Mouse (Mus musculus): ENCODE data around the gene Ocel1. TPM values are rescaled to one million over a fixed set of nuclear protein-coding genes. Genes with fewer than 3 reads are reported as not detected.

The Ocel1 gene
- total RNA-seq, 2 experiments from 2014 or later, result 6.0 to 8.4 TPM

DNA sequence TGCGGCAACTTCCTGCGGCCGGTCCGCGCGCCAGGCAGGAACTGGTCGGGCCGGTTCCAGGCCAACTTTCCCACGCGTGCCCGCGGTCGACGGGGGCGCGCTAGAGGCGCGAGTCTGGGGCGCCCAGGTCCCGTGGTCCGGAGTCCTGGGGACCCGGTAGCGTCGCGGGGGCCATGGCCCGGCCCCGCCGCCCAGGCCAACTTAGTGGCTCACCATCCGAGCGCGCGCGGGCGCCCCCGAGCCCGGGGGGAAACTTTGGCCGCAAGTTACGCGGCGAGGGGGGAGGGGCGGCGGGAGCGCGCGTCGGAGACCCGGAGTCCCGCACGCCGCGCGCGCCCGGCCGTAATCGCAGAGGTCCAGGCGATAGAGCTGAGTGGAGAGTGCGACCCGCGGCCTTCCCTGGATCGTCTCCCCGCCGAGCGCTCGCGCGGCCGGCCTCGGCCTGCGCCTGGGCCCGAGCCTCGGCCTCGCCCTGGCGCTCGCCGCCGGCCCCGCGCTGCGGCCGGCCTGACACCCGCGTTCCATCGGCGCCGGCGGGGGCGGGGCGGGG lies 10.4 kb downstream of the Ocel1 start, which contains the start of gene Nr2f6:
Nr2f6 (minus strand) TSS at position 540 of the 550 bp plus-strand sequence.
- peak within 1 kb of the TSS; percentile 93 for H3K27ac ChIP-seq
- no peak for TF ChIP-seq CTCF (IDR thresholded peaks at IDR 0.05)
- DNase-seq, result peak; percentile 81
- intact Hi-C loops (cut with DNase I), result no loop called here
- H3K4me3 ChIP-seq, result peak within 1 kb of the TSS; percentile 92

DNA sequence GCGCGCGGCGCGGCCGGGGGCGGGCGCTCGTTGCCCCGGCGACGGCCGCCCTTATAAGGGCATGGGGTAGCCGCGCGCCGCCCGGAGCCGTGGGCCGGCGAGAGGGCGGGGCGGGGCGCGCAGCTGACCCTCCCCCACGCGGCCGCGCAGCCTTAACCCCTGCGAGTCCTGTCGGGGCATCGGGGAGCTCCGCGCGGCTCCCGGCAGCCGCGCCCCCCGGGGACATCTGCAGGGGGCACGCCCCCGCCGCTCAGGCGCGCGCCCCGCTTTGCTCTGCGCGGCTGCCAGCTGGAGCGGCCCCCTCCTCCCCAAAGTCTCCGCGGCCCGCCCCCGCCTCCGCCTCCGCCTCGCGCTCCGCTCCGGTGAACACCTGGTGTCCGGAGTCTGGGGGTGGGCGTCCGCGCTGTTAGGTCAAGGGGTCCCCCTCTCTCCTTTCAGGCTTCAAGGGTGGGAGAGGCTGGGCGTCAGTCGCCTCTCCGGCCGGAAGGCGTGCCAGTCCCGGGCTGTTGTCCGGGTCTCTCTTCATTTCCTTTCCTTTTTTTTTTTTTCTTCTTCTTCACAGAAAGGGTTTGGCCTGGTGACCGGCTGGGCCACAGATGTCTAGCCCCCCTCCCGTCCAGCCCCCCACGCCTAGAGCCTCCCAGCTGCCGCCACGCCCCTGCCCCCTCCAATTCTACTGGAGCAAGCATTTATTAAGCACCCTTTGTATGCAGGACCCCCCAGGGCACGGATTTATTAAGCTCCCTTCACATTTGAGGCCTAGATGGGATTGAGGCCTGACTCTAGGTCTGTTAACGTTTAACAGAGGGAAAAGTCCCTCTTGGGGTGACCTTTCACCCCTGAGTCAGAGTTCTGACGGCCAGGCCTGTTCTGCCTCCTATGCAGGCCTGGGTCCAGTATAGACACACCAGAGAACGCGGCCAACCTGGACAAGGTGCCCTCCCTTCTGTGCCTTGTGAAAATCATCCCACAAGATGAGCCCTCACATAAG lies 11.2 kb downstream of the Ocel1 start:
- H3K4me3 ChIP-seq, result peak overlapping the region; percentile 92
- no peak for TF ChIP-seq CTCF (IDR thresholded peaks at IDR 0.05)
- DNase-seq, result peak; percentile 94
- intact Hi-C loops (cut with DNase I), result no loop called here
- peak overlapping the region; percentile 91 for H3K27ac ChIP-seq

DNA sequence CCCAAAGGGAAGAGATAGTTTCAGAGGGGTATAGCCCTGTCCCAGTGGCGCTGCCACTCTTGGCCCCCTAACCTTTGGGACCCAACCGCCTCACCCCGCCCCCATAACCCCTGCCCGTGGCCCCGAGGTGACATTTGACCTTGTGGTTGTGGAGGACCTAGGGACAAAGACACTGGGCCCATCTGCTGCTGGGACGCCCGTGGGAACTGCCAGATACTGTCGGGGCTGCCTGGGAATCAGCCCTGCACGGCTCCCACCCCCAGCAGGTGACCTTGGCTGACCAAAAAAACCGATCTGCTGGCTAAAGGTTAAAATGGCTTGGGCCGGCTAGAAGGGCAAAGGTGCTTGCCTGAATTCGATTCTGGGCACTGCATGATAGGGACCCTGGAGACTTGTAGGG lies 12.3 kb downstream of the Ocel1 start:
- Histone ChIP-seq H3K27ac (peak overlapping the region; percentile 91; the same call in 1 of the 2 replicates), H3K4me3 (no peak overlapping the region)
- TF ChIP-seq CTCF (IDR thresholded peaks at IDR 0.05), result no peak
- intact Hi-C loops (cut with DNase I), result no loop called here
- no peak for DNase-seq

DNA sequence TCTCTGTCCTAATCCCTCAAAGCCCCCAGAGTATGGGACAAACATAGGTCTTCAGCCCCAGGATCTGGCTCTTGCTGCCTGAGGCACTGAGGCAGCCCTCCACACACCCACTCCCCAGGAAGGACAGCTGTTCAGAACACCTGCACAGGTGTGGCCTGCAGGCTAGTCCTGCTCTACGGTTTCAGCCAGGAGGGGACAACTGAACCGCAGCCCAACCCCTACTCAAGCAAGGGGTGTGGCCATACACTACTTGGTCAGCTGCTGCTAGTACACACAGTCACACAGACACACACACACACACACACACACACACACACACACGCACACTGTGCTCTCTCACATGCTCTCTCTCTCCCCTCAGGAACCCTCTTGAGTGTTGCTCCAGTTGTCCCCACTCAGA lies 12.8 kb downstream of the Ocel1 start:
- TF ChIP-seq CTCF (IDR thresholded peaks at IDR 0.05), result no peak
- Histone ChIP-seq H3K4me3 (no peak overlapping the region), H3K27ac (no peak overlapping the region)
- no peak for DNase-seq
- intact Hi-C loops (cut with DNase I), result no loop called here

DNA sequence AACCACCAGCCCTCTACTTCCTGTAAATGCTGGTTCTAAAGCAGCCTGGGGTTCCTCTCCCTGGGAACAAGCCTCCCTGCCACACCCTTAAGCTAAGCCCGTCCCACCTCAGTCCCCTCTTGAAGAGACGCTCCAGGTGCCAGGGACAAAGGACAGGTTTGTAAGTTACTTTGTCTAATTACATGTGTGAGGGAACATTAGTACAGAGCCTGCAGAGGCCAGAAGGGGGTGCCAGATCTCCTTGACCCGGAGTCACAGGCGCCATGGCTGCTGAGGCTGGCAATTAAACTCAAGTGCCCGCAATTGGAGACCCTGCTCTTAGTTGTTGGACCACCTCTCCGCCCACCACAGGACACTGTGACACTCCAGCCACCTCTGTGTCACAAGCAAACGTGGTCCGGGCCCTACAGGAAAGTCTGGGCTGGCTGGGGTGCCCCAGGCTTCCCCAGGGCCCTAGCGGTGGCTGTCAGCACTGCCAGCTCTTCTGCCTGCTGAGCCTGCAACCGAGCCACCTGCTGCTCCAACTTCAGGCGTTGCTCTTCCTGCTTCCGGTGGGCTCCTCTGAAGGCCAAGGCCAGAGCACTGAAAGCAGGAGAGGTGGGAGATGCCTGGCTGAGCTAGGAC lies 14.2 kb downstream of the Ocel1 start:
- TF ChIP-seq CTCF (IDR thresholded peaks at IDR 0.05), result no peak; the same call in 1 of the 2 replicates
- Histone ChIP-seq H3K4me3 (no peak overlapping the region), H3K27ac (no peak overlapping the region)
- intact Hi-C loops (cut with DNase I), result no loop called here
- DNase-seq, result no peak

DNA sequence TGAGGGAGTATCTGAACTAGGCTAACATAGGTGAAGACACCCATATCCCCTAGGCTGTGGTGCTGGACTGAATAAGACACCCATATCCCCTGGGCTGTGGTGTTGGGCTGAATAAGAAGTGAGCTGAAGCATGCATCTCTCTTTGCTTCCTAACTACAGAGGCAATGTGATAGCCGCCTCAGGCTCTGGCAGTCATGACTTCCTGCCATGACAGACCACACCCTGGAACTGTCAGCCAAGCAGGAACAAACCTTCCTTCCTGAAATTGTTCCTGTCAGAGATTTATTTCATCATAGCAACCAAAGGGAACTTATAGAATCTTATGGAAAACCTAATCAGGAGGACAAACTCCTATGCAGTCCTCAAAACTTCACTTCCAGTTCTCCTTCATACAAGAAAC lies 17.2 kb downstream of the Ocel1 start:
- DNase-seq, result no peak
- TF ChIP-seq CTCF (IDR thresholded peaks at IDR 0.05), result no peak
- Histone ChIP-seq H3K27ac (peak overlapping the region; percentile 70), H3K4me3 (no peak overlapping the region)
- intact Hi-C loops (cut with DNase I), result no loop called here

DNA sequence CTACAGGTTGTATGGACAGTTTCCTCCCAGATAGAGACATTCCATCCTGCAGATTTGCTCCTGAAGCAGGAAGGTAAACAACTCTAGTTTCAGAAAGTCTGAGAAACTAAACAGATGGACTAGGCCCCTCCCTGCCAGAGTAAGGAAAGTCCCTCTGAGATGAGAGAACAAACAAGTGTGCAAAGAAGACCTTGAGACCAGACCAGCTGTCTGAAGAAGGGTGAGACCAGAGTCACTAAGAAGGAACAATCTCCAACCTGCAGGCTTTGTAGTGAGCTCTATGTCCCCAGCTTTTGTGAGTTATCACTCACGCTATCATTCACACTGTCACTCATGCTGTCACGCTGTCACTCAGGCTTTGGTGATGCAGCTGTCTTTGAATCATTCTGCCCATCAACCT lies 20.6 kb downstream of the Ocel1 start:
- Histone ChIP-seq H3K27ac (no peak overlapping the region), H3K4me3 (no peak overlapping the region)
- intact Hi-C loops (cut with DNase I), result no loop called here
- no peak for TF ChIP-seq CTCF (IDR thresholded peaks at IDR 0.05)
- no peak for DNase-seq

DNA sequence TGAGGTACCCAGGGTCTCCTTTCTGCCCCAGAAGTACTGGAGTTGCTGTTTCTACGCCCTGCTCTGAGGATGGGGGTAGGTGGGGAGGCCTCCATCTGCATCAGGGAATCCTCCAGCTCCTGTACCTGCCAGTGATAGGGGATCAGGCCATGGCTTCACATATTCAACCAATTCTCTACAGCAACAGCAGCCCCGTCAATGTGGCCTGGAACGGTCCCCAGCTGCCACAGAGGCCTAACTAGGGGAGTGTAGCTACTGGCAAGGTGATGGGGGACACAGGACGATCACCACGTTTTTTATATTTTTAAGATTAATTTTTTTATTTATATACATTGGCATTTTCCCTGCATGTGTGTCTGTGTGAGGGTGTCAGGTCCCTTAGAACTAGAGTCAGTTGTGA lies 21.3 kb downstream of the Ocel1 start:
- Histone ChIP-seq H3K27ac (peak overlapping the region; percentile 65; the same call in 1 of the 2 replicates), H3K4me3 (peak overlapping the region; percentile 83; the same call in 1 of the 2 replicates)
- intact Hi-C loops (cut with DNase I), result no loop called here
- DNase-seq, result no peak
- TF ChIP-seq CTCF (IDR thresholded peaks at IDR 0.05), result no peak

DNA sequence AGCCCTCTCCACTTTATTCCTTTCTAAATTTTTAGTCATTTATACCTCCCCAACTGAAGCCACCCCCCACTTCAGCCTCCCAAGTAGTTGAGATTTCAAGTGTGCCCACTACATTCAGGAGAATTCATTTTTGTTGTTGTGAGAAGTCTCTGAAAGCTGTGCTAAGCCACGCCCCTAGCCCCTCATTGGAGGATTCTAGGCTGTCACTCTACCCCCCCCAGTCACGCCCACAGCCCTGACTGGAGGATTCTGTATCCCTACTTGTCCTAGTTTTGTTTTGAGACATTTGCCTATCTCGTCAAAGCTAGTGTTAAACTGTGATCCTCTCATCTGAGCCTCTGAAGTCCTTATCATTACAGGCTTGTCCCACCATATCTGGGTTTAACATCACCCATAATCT lies 21.8 kb downstream of the Ocel1 start:
- no peak for TF ChIP-seq CTCF (IDR thresholded peaks at IDR 0.05)
- peak; percentile 46 for DNase-seq

DNA sequence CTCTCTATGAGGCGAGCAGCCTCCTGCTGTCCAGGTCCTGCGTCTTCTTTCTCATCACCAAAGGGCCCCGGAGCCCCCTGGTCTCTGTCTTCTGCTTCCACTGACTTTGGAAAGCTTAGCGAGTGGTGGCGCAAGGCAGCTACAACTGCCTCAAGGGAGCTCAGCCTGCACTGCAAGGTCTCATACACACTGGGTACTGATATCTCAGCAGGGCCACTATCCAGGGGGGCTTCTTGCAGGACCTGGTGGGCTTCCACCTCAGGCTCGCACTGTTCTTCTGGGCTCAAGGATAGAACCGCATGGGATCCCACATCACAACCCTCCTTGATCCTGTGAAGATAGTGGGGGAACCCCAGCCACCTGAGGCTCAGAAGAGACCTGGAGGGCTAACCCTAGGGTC lies 23.4 kb downstream of the Ocel1 start:
- TF ChIP-seq CTCF (IDR thresholded peaks at IDR 0.05), result no peak
- DNase-seq, result no peak
- Histone ChIP-seq H3K27ac (peak overlapping the region; percentile 85), H3K4me3 (peak overlapping the region; percentile 83)
- intact Hi-C loops (cut with DNase I), result no loop called here

More for the DNA sequence above, 21.8 kb downstream of the Ocel1 start:
- Histone ChIP-seq H3K4me3 (peak overlapping the region; percentile 83), H3K27ac (peak overlapping the region; percentile 65)
- intact Hi-C loops (cut with DNase I), result no loop called here

DNA sequence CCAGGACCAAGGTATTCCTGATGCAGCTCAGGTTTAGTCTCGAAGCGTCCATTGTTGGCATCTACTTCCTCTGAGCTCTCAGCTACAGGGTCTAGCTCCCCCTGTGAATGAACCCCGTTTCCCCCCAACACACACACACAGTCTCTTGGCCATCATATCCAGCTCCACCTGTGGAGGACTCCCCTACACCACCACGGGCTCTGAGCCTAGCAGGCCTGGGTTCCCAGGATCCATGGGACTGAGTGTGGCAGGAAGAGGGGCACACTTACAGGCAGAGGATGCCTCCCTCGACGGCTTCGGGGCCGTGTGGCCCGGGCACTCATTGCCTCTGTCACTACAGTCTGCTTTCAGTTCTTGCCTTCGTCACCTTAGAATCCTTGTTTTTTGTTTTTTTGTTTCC lies 24.0 kb downstream of the Ocel1 start:
- Histone ChIP-seq H3K27ac (peak overlapping the region; percentile 85), H3K4me3 (peak overlapping the region; percentile 83)
- TF ChIP-seq CTCF (IDR thresholded peaks at IDR 0.05), result no peak
- DNase-seq, result no peak
- intact Hi-C loops (cut with DNase I), result no loop called here

DNA sequence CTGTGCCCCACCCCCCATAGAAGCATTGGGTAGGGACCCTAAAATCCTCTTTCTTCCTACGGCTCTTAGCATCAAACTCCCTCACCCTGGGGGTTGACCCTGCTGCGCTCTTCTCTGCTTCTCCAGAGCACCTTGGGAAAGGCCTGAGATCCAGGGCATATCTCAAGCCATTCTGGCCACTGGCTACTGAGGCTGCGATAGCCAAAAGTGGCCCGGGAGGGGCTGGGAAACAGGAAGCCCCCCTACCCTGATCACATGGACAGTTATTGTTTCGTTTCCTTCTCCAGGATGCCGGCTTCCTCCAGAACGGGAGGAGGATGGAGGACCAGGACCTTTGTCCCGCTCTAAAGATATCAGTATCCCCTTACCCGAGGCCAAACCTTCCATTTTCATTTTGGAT lies 24.5 kb downstream of the Ocel1 start, which contains the start of gene Ushbp1:
Ushbp1 (minus strand) TSS at position 174 of the 400 bp plus-strand sequence.
- TF ChIP-seq CTCF (IDR thresholded peaks at IDR 0.05), result no peak
- Histone ChIP-seq H3K4me3 (peak within 1 kb of the TSS; percentile 83), H3K27ac (peak within 1 kb of the TSS; percentile 85)
- intact Hi-C loops (cut with DNase I), result no loop called here
- peak; percentile 46 for DNase-seq

Measured in gastrocnemius, adult 2 months (tissue).